Mouse (Mus musculus) natural killer cell, adult 2 months (primary cell): ENCODE measurements at regions not wholly inside any gene's neighbourhood (a gene's known extent, or its start where the extent isn't known, plus 50 kb on each side); places are given as distances from the start of the nearest gene placed in this dataset.
A peak's percentile ranks its signal among the peaks of the same experiment; 100 is the strongest.
"Not testable (repeated sequence)": the region's sequence is repeated elsewhere in the genome, so short reads cannot be mapped to it uniquely, and the experiment has no call there.

Experiments used
- DNase-seq, 2 experiments: peaks; one replicate each; pipeline ENCODE4 v3.0.0; 2022; ENCODE audit warnings: low spot score in 2 of 2

GRCm38 (mm10) chr12:61989471-61989870 lies 466.5 kb downstream of the Lrfn5 start:
- DNase-seq = no peak

DNA sequence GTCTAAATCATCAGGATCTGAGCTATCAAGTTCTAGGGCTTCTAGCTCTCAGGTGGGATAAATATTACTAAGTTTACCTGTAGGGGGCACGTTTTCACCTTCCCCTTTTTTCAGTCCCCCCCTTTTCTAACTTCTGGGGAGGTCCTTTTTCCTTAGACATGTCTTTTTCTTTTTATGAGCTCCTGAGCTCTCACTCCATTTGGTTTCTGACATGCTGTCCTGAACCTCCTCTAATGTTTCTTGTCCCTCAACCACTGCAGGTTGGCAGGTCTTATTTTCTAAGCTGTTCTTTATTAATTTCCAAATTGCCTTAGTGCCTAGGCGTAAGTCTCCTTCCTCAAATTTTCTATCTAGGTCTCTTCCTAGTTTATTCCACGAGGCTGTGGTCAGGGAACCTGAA lies 470.9 kb downstream of the Lrfn5 start:
- not testable (repeated sequence) for DNase-seq

GRCm38 (mm10) chr12:61994294-61994693 lies 471.3 kb downstream of the Lrfn5 start:
- peak in 1 of 2 experiments; percentile 27 for DNase-seq

DNA sequence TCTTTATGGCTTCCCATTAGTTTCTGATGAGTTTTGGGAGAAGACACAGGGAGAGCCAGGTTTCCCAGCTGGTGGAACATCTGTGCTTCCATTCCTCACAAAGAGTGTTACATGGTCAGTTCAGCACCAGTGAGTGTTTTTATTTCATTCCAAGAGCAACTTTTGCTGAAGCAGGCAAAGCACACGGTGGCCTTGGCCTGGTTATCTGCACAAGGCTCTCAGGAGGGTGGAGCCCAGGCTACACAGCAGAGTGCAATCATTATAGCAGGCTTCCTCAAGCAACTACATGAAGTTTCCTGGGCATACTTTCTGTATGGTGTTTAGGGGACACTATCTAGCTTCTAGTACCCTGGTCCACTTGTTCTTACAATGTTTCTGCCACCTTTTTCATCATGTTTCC lies 490.4 kb downstream of the Lrfn5 start:
- DNase-seq = no peak

DNA sequence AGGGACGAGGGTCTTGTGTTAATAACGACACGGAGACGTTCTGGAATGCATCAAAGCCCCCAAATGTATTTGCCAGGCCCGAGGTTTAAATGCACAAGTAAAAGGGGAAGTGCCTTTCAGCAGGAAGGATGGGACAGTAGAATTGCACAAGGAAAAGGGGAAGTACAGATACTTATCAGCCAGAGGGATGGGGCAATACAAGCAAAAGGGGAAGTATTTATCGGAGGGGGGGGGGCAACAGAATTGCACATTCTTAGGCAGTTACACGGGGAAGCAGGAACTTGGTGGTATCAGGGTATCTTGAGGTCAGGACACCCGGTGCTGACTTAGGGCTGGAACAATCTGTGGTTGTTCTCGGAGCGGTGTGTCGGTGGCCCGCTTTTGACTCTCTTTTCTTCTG lies 494.7 kb downstream of the Lrfn5 start:
- DNase-seq = not testable (repeated sequence)
